In the genomic region with DNA sequence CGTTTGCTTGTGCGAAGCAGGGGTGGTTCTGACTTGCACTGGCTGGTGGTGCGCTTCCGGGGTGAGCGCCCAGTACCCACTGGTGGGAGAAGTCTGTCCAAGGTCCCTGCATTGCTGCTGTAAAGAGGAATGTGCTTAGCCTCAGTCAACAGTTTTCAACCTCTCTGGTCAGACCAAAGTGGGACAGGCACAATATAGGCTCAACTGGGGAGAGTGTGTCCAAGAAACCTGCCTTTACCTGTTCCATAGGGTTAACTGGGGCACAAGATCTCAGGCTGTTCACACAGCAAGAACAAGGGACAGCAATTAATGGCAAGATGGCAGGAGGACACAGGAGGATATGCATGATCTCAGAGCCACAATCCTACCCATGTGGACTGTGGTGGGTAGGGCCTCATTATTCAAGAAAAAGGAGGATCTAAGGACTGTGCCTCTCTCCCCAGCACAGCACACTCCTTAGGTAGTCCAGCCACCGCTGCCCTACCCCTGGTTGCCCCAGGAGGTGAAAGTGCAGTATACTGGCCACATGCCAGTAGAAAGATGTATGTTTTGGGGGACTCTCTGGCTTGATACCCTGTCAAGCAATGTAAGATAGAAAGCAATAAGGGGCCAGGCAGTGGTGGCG, we compare ENCODE assay signal across 23 mouse cellular contexts. TPM values are rescaled to one million over a fixed set of nuclear protein-coding genes. Genes with fewer than 3 reads are reported as not detected.
DNase-seq lines count a peak whose midpoint lies in the region; ATAC-seq and TF ChIP-seq lines count a peak whose summit lies in the region.
"Had no signal": no experiment of that assay in that cellular context is flagged by ENCODE, and none has a peak within 500 bp of the region (broad histone marks: within the 10 kb centered on the region; RNA-seq: fewer than 3 reads in every experiment).

No protein-coding gene starts in this region.

- H3K9me3 ChIP-seq in liver, postnatal 0 days (ENCODE audit: low read length), result no peaks in the 10 kb centered on the region
- H3K9me3 ChIP-seq in liver, embryonic 12.5 days (replicated peaks), result no peaks in the 10 kb centered on the region
- H3K9me3 ChIP-seq in limb, embryonic 10.5 days (replicated peaks), result no peaks in the 10 kb centered on the region
- H3K9me3 ChIP-seq: embryonic facial prominence, embryonic 13.5 days; forebrain, embryonic 10.5 days; G1E; heart, embryonic 12.5 days; liver, embryonic 15.5 days; lung, embryonic 15.5 days; neural tube, embryonic 12.5 days had no signal

- H3K4me2 ChIP-seq in liver, postnatal 0 days (ENCODE audit: low read depth, low read length), result no peak overlapping the region
- H3K4me2 ChIP-seq in liver, embryonic 12.5 days, result no peak overlapping the region
- H3K4me2 ChIP-seq: embryonic facial prominence, embryonic 13.5 days; heart, embryonic 12.5 days; hindbrain, embryonic 14.5 days; liver, embryonic 15.5 days; lung, embryonic 15.5 days; midbrain, embryonic 11.5 days; neural tube, embryonic 12.5 days had no signal

- peaks cover 24% of the 10 kb centered on the region for H3K36me3 ChIP-seq in liver, postnatal 0 days (replicated peaks; ENCODE audit: insufficient read depth, low read length)
- H3K36me3 ChIP-seq in liver, embryonic 12.5 days, result peaks cover 30% of the 10 kb centered on the region
- H3K36me3 ChIP-seq in limb, embryonic 10.5 days, result peaks cover 20% of the 10 kb centered on the region

- H3K9ac ChIP-seq in liver, postnatal 0 days (replicated peaks), result no peak overlapping the region
- H3K9ac ChIP-seq in liver, embryonic 12.5 days, result no peak overlapping the region
- H3K9ac ChIP-seq: embryonic facial prominence, embryonic 13.5 days; forebrain, postnatal 0 days; heart, embryonic 12.5 days; hindbrain, embryonic 14.5 days; liver, embryonic 15.5 days; lung, embryonic 15.5 days; neural tube, embryonic 12.5 days had no signal

- DNase-seq in cerebellum, adult 11-12 months, result peak; percentile 31
- DNase-seq in cerebellum, adult 8-10 months, result no peak
- peak; percentile 86 for DNase-seq in heart, adult 11 months
- DNase-seq in heart, postnatal 36 days, result no peak
- DNase-seq in liver, postnatal 0 days, result peak; percentile 8
- DNase-seq in limb, embryonic 10.5 days (ENCODE audit: low spot score), result peak; percentile 15
- DNase-seq: adrenal gland, postnatal 14 days; forebrain, postnatal 0 days; kidney, adult 18-20 months; kidney, postnatal 4 days; right cerebral cortex, adult 18-20 months; thymus, postnatal 25 days had no signal

- 88% methylated on average over 7 of the region's 7 CpGs for WGBS in liver, postnatal 0 days (ENCODE audit: insufficient replicate concordance)
- WGBS in liver, embryonic 12.5 days (ENCODE audit: insufficient replicate concordance), result 92% methylated on average over 7 of the region's 7 CpGs
- WGBS in limb, embryonic 10.5 days, result 94% methylated on average over 7 of the region's 7 CpGs

- H3K4me3 ChIP-seq in liver, postnatal 0 days (ENCODE audit: low read depth, low read length), result no peak overlapping the region
- H3K4me3 ChIP-seq in liver, embryonic 12.5 days, result no peak overlapping the region
- H3K4me3 ChIP-seq in limb, embryonic 10.5 days, result no peak overlapping the region
- H3K4me3 ChIP-seq: embryonic facial prominence, embryonic 13.5 days; forebrain, embryonic 10.5 days; heart, embryonic 12.5 days; liver, embryonic 15.5 days; lung, embryonic 15.5 days; myocyte; neural tube, embryonic 12.5 days had no signal

- no peak for ATAC-seq in liver, postnatal 0 days
- no peak for ATAC-seq in liver, embryonic 12.5 days
- ATAC-seq: forebrain, postnatal 0 days had no signal

- no peak for TF ChIP-seq CTCF in liver, postnatal 0 days (IDR thresholded peaks at IDR 0.05; ENCODE audit: low read depth)

- TF ChIP-seq EP300 in liver, postnatal 0 days (IDR thresholded peaks at IDR 0.05; ENCODE audit: low read depth), result no peak

- no peak overlapping the region for H3K27ac ChIP-seq in liver, postnatal 0 days (ENCODE audit: low read depth)
- no peak overlapping the region for H3K27ac ChIP-seq in liver, embryonic 12.5 days
- H3K27ac ChIP-seq in limb, embryonic 10.5 days, result no peak overlapping the region
- H3K27ac ChIP-seq: embryonic facial prominence, embryonic 13.5 days; forebrain, embryonic 10.5 days; hindbrain, embryonic 14.5 days; liver, embryonic 15.5 days; lung, embryonic 15.5 days; neural tube, embryonic 12.5 days had no signal

- intact Hi-C loops in heart, postnatal 36 days (cut with DNase I), result no loop called here

- H3K4me1 ChIP-seq in liver, postnatal 0 days (ENCODE audit: insufficient read depth), result peaks cover 36% of the 10 kb centered on the region
- H3K4me1 ChIP-seq in liver, embryonic 12.5 days, result peaks cover 77% of the 10 kb centered on the region
- H3K4me1 ChIP-seq in limb, embryonic 10.5 days, result peaks cover 8% of the 10 kb centered on the region

- no peaks in the 10 kb centered on the region for H3K27me3 ChIP-seq in liver, postnatal 0 days (ENCODE audit: insufficient read depth, low read length)
- H3K27me3 ChIP-seq in liver, embryonic 12.5 days (replicated peaks), result no peaks in the 10 kb centered on the region
- no peaks in the 10 kb centered on the region for H3K27me3 ChIP-seq in limb, embryonic 10.5 days (ENCODE audit: low read depth, poor library complexity, severe bottlenecking)
- H3K27me3 ChIP-seq: embryonic facial prominence, embryonic 13.5 days; heart, embryonic 12.5 days; liver, embryonic 15.5 days; lung, embryonic 15.5 days; neural tube, embryonic 12.5 days had no signal

RNA-seq across cellular contexts. Expression of a gene that starts 9.7 kb away (rescaled TPM):
- total RNA-seq in heart, postnatal 36 days (2021), result 10 to 100 TPM; 36.6 to 47.4 TPM
- polyA plus RNA-seq in liver, postnatal 0 days (2015; fragmentation: Nextera tagmentation; extraction: Ambion mirVana), result 20.3 and 22.8 TPM in 2 replicates
- polyA plus RNA-seq in liver, embryonic 12.5 days (2016; fragmentation: Nextera tagmentation; extraction: Ambion mirVana), result 30.7 and 32.7 TPM in 2 replicates
- polyA plus RNA-seq in limb, embryonic 10.5 days (2016; fragmentation: Nextera tagmentation; extraction: Ambion mirVana), result 36.6 and 44.1 TPM in 2 replicates

RNA-seq across cellular contexts. Expression of a gene that starts 16.6 kb away (rescaled TPM):
- 10 to 100 TPM; 36.0 to 38.3 TPM for total RNA-seq in heart, postnatal 36 days (2021)
- polyA plus RNA-seq in liver, postnatal 0 days (2015; fragmentation: Nextera tagmentation; extraction: Ambion mirVana), result 16.7 and 17.5 TPM in 2 replicates
- polyA plus RNA-seq in liver, embryonic 12.5 days (2016; fragmentation: Nextera tagmentation; extraction: Ambion mirVana), result 45.6 and 48.2 TPM in 2 replicates
- 79.4 and 80.5 TPM in 2 replicates for polyA plus RNA-seq in limb, embryonic 10.5 days (2016; fragmentation: Nextera tagmentation; extraction: Ambion mirVana)

RNA-seq across cellular contexts. Expression of a gene that starts 17.6 kb away (rescaled TPM):
- 10 to 100 TPM; 16.6 to 18.0 TPM for total RNA-seq in heart, postnatal 36 days (2021)
- polyA plus RNA-seq in liver, postnatal 0 days (2015; fragmentation: Nextera tagmentation; extraction: Ambion mirVana), result 8.9 and 10.5 TPM in 2 replicates
- polyA plus RNA-seq in liver, embryonic 12.5 days (2016; fragmentation: Nextera tagmentation; extraction: Ambion mirVana), result 22.2 and 23.4 TPM in 2 replicates
- polyA plus RNA-seq in limb, embryonic 10.5 days (2016; fragmentation: Nextera tagmentation; extraction: Ambion mirVana), result 37.5 and 57.7 TPM in 2 replicates

RNA-seq across cellular contexts. Expression of a gene that starts 24.0 kb away (rescaled TPM):
- total RNA-seq in heart, postnatal 36 days (2021), result 1 to 10 TPM; 2.3 to 2.4 TPM
- polyA plus RNA-seq in liver, postnatal 0 days (2015; fragmentation: Nextera tagmentation; extraction: Ambion mirVana), result 2.1 and 2.3 TPM in 2 replicates
- 2.8 and 3.0 TPM in 2 replicates for polyA plus RNA-seq in liver, embryonic 12.5 days (2016; fragmentation: Nextera tagmentation; extraction: Ambion mirVana)
- 12.0 and 17.2 TPM in 2 replicates for polyA plus RNA-seq in limb, embryonic 10.5 days (2016; fragmentation: Nextera tagmentation; extraction: Ambion mirVana)

RNA-seq across cellular contexts. Expression of a gene that starts 54.7 kb away (rescaled TPM):
- total RNA-seq in heart, postnatal 36 days (2021), result 10 to 100 TPM; 58.4 to 68.6 TPM
- polyA plus RNA-seq in liver, postnatal 0 days (2015; fragmentation: Nextera tagmentation; extraction: Ambion mirVana), result 20.5 and 24.7 TPM in 2 replicates
- polyA plus RNA-seq in liver, embryonic 12.5 days (2016; fragmentation: Nextera tagmentation; extraction: Ambion mirVana), result 43.6 and 45.0 TPM in 2 replicates
- 86.6 and 97.6 TPM in 2 replicates for polyA plus RNA-seq in limb, embryonic 10.5 days (2016; fragmentation: Nextera tagmentation; extraction: Ambion mirVana)

Comparison
In these comparisons a context has a peak if more than half of its experiments do, and no peak if none do; other contexts are left out.
1. DNase-seq: peak in cerebellum, adult 11-12 months (single experiment), heart, adult 11 months (single experiment), liver, postnatal 0 days (single experiment) and limb, embryonic 10.5 days (single experiment); none in cerebellum, adult 8-10 months (single experiment) and heart, postnatal 36 days (0 of 2).